Mouse (Mus musculus): ENCODE measurements around the gene Prkg1. TPM values are rescaled to one million over a fixed set of nuclear protein-coding genes. Genes with fewer than 3 reads are reported as not detected.

The Prkg1 gene
- polyA plus RNA-seq, 1 experiment from 2014 or later, result 3.2 TPM

GRCm38 (mm10) chr19:31710336-31710735 is 54.5 kb downstream of the Prkg1 start:
- H3K4me1 ChIP-seq, result no peaks in the 10 kb centered on the region
- WGBS, result 89% methylated on average over 4 of the region's 4 CpGs
- no peak overlapping the region for H3K4me3 ChIP-seq
- no peak for DNase-seq (ENCODE audit: low spot score)
- no peaks in the 10 kb centered on the region for H3K27me3 ChIP-seq (ENCODE audit: low read depth, poor library complexity, severe bottlenecking)
- H3K36me3 ChIP-seq, result no peaks in the 10 kb centered on the region
- no peak overlapping the region for H3K27ac ChIP-seq (replicated peaks)
- no peaks in the 10 kb centered on the region for H3K9me3 ChIP-seq (replicated peaks)

- no peaks in the 10 kb centered on the region for H3K36me3 ChIP-seq
- no peak overlapping the region for H3K4me3 ChIP-seq
- H3K9me3 ChIP-seq (replicated peaks), result no peaks in the 10 kb centered on the region
- H3K27ac ChIP-seq (replicated peaks), result no peak overlapping the region
- H3K27me3 ChIP-seq (ENCODE audit: low read depth, poor library complexity, severe bottlenecking), result no peaks in the 10 kb centered on the region
- no peak for DNase-seq (ENCODE audit: low spot score)
- H3K4me1 ChIP-seq, result no peaks in the 10 kb centered on the region
These were observed 60.8 kb downstream of the Prkg1 start for GRCm38 (mm10) chr19:31703991-31704390.

GRCm38 (mm10) chr19:31698916-31699315 is 65.9 kb downstream of the Prkg1 start:
- no peak for DNase-seq (ENCODE audit: low spot score)
- Histone ChIP-seq H3K4me1 (no peaks in the 10 kb centered on the region), H3K36me3 (no peaks in the 10 kb centered on the region), H3K9me3 (replicated peaks) (no peaks in the 10 kb centered on the region), H3K4me3 (no peak overlapping the region), H3K27me3 (ENCODE audit: low read depth, poor library complexity, severe bottlenecking) (no peaks in the 10 kb centered on the region), H3K27ac (replicated peaks) (no peak overlapping the region)
- 81% methylated on average over 6 of the region's 6 CpGs for WGBS

GRCm38 (mm10) chr19:31680821-31681220 is 84.0 kb downstream of the Prkg1 start:
- 47% methylated on average over 1 of the region's 1 CpGs for WGBS
- no peak overlapping the region for H3K27ac ChIP-seq (replicated peaks)
- no peak overlapping the region for H3K4me3 ChIP-seq
- no peaks in the 10 kb centered on the region for H3K36me3 ChIP-seq
- H3K9me3 ChIP-seq (replicated peaks), result no peaks in the 10 kb centered on the region
- no peak for DNase-seq (ENCODE audit: low spot score)
- no peaks in the 10 kb centered on the region for H3K27me3 ChIP-seq (ENCODE audit: low read depth, poor library complexity, severe bottlenecking)
- no peaks in the 10 kb centered on the region for H3K4me1 ChIP-seq

GRCm38 (mm10) chr19:31678324-31678723 is 86.5 kb downstream of the Prkg1 start:
- Histone ChIP-seq H3K9me3 (replicated peaks) (no peaks in the 10 kb centered on the region), H3K36me3 (no peaks in the 10 kb centered on the region), H3K27ac (replicated peaks) (no peak overlapping the region), H3K4me3 (no peak overlapping the region), H3K27me3 (ENCODE audit: low read depth, poor library complexity, severe bottlenecking) (no peaks in the 10 kb centered on the region), H3K4me1 (no peaks in the 10 kb centered on the region)
- 44% methylated on average over 5 of the region's 5 CpGs for WGBS
- no peak for DNase-seq (ENCODE audit: low spot score)

GRCm38 (mm10) chr19:31671726-31672125 is 93.1 kb downstream of the Prkg1 start:
- H3K36me3 ChIP-seq, result no peaks in the 10 kb centered on the region
- no peak overlapping the region for H3K4me3 ChIP-seq
- WGBS, result 76% methylated on average over 5 of the region's 5 CpGs
- DNase-seq (ENCODE audit: low spot score), result no peak
- H3K4me1 ChIP-seq, result no peaks in the 10 kb centered on the region
- H3K9me3 ChIP-seq (replicated peaks), result no peaks in the 10 kb centered on the region
- H3K27ac ChIP-seq (replicated peaks), result no peak overlapping the region
- H3K27me3 ChIP-seq (ENCODE audit: low read depth, poor library complexity, severe bottlenecking), result no peaks in the 10 kb centered on the region

GRCm38 (mm10) chr19:31665007-31665406 is 99.8 kb downstream of the Prkg1 start:
- peak; percentile 22 for DNase-seq (ENCODE audit: low spot score)
- Histone ChIP-seq H3K27ac (replicated peaks) (peak overlapping the region; percentile 88), H3K36me3 (no peaks in the 10 kb centered on the region), H3K27me3 (ENCODE audit: low read depth, poor library complexity, severe bottlenecking) (peaks cover 26% of the 10 kb centered on the region), H3K4me3 (peak overlapping the region; percentile 63), H3K4me1 (peaks cover 18% of the 10 kb centered on the region), H3K9me3 (replicated peaks) (no peaks in the 10 kb centered on the region)
- WGBS, result 2% methylated on average over 8 of the region's 8 CpGs

- peaks cover 26% of the 10 kb centered on the region for H3K27me3 ChIP-seq (ENCODE audit: low read depth, poor library complexity, severe bottlenecking)
- WGBS, result under 1% methylated on average over 52 of the region's 52 CpGs
- H3K36me3 ChIP-seq, result no peaks in the 10 kb centered on the region
- no peaks in the 10 kb centered on the region for H3K9me3 ChIP-seq (replicated peaks)
- DNase-seq (ENCODE audit: low spot score), result peak; percentile 80
- H3K4me1 ChIP-seq, result peaks cover 20% of the 10 kb centered on the region
- H3K4me3 ChIP-seq, result peak overlapping the region; percentile 63
- H3K27ac ChIP-seq (replicated peaks), result peak overlapping the region; percentile 88
These were observed 100.5 kb downstream of the Prkg1 start for GRCm38 (mm10) chr19:31664159-31664991.

GRCm38 (mm10) chr19:31663437-31664158 is 101.2 kb downstream of the Prkg1 start:
- H3K4me3 ChIP-seq, result peak overlapping the region; percentile 63
- H3K36me3 ChIP-seq, result no peaks in the 10 kb centered on the region
- peaks cover 28% of the 10 kb centered on the region for H3K4me1 ChIP-seq
- WGBS, result 4% methylated on average over 39 of the region's 39 CpGs
- H3K27ac ChIP-seq (replicated peaks), result peak overlapping the region; percentile 88
- no peak for DNase-seq (ENCODE audit: low spot score)
- H3K27me3 ChIP-seq (ENCODE audit: low read depth, poor library complexity, severe bottlenecking), result peaks cover 26% of the 10 kb centered on the region
- H3K9me3 ChIP-seq (replicated peaks), result no peaks in the 10 kb centered on the region

- Histone ChIP-seq H3K27ac (replicated peaks) (no peak overlapping the region), H3K36me3 (no peaks in the 10 kb centered on the region), H3K4me1 (peaks cover 28% of the 10 kb centered on the region), H3K4me3 (no peak overlapping the region), H3K9me3 (replicated peaks) (no peaks in the 10 kb centered on the region), H3K27me3 (ENCODE audit: low read depth, poor library complexity, severe bottlenecking) (peaks cover 26% of the 10 kb centered on the region)
- DNase-seq (ENCODE audit: low spot score), result no peak
- 78% methylated on average over 2 of the region's 2 CpGs for WGBS
These were observed 102.0 kb downstream of the Prkg1 start for GRCm38 (mm10) chr19:31662802-31663201.

GRCm38 (mm10) chr19:31658751-31659397 is 106.0 kb downstream of the Prkg1 start:
- 79% methylated on average over 1 of the region's 1 CpGs for WGBS

GRCm38 (mm10) chr19:31656256-31656655 is 108.6 kb downstream of the Prkg1 start:
- Histone ChIP-seq H3K4me1 (peaks cover 10% of the 10 kb centered on the region; the same call in 1 of the 2 replicates), H3K9me3 (replicated peaks) (no peaks in the 10 kb centered on the region), H3K4me3 (no peak overlapping the region), H3K27me3 (ENCODE audit: low read depth, poor library complexity, severe bottlenecking) (no peaks in the 10 kb centered on the region), H3K27ac (replicated peaks) (no peak overlapping the region), H3K36me3 (no peaks in the 10 kb centered on the region)
- DNase-seq (ENCODE audit: low spot score), result no peak
- WGBS, result 83% methylated on average over 7 of the region's 7 CpGs

More at GRCm38 (mm10) chr19:31658751-31659397, 106.0 kb downstream of the Prkg1 start:
- no peaks in the 10 kb centered on the region for H3K36me3 ChIP-seq
- DNase-seq (ENCODE audit: low spot score), result no peak
- H3K27ac ChIP-seq (replicated peaks), result no peak overlapping the region
- H3K4me3 ChIP-seq, result no peak overlapping the region
- peaks cover 16% of the 10 kb centered on the region for H3K4me1 ChIP-seq
- no peaks in the 10 kb centered on the region for H3K9me3 ChIP-seq (replicated peaks)
- H3K27me3 ChIP-seq (ENCODE audit: low read depth, poor library complexity, severe bottlenecking), result peaks cover 8% of the 10 kb centered on the region; the same call in 1 of the 2 replicates

Measured in midbrain, embryonic 10.5 days (tissue).